Mouse (Mus musculus): ENCODE measurements around the gene 4833439L19Rik. TPM values are rescaled to one million over a fixed set of nuclear protein-coding genes. Genes with fewer than 3 reads are reported as not detected.

Gene 4833439L19Rik
- total RNA-seq, 2 experiments from 2014 or later: 83.7 to 87.2 TPM

DNA sequence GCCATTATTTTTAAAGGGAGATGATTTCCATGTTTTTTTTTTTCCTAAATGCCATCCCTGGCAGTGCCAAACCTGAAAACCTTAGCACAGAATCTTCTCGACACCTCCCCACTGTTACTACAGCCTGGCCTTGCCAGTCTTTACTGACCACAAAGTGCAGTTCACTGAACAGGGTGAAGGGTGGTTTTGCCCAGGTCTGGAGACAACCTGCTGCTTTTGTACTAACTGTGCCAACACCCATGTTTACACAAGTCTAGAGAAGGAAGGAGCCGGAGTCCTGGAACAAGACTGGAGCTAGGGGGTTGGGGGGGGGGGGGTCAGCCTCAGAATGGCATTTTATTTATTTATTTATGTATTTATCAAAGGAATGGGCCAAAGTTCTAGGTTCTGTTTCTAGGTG lies 16.1 kb upstream of the 4833439L19Rik start:
- DNase-seq: no peak

DNA sequence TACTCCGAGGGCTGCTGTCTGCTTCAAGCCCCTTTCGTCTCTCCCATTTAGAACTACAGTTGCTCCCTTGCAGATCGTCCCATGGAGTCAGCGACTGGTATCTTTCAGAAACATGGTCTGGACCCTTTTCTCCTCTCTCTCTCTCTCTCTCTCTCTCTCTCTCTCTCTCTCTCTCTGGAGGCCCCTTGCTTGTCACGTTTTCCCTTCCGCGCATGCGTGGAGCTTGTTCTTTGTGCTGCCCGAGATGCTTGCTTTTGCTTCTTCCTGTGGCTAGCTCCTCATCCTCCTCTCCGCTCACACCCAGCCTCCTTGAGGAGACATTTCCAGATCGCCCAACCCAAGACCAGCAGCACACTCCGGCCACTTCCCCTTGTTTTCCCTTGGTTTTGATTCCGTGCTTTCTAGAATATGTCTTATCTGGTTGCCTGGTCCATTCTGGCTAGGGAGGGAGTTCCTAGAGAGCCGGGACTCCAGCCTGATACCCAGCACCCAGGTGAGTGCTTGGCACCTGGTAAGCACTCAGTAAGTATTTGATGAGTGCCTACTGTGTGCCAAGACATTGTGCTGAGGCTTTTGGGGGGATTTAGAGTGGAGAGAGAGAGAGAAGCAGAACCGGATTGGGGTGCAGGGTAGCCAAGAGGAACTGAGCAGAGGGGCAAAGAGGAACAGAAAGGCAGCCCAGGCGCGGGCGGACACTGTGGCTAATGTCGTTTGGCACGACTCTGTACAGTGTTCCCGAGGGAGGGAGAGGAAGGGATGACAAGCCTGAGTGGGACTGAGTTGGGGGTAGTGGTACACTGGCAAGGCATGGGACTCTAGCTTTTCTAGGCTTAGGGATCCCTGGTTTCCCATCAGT lies 12.6 kb upstream of the 4833439L19Rik start:
- no peak for DNase-seq

DNA sequence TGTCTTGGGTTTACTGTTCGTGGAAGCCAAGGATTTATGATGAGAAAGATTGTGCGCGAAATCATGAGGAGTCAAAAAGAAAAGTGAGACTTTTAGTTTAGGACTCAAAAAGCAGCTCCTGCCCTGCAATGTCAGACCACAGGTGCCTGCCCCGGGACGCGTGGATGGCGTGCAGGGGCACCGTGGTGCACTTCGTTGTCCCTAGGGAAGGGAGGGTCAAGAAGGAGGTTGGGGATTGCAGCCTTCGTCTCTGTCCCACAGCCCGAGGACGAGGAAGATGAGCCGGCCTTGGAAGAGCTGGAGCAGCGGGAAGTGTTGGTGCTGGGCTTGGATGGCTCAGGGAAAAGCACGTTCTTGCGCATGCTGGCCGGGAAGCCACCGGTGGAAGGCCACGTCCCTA lies 10.3 kb upstream of the 4833439L19Rik start:
- no peak for DNase-seq

DNA sequence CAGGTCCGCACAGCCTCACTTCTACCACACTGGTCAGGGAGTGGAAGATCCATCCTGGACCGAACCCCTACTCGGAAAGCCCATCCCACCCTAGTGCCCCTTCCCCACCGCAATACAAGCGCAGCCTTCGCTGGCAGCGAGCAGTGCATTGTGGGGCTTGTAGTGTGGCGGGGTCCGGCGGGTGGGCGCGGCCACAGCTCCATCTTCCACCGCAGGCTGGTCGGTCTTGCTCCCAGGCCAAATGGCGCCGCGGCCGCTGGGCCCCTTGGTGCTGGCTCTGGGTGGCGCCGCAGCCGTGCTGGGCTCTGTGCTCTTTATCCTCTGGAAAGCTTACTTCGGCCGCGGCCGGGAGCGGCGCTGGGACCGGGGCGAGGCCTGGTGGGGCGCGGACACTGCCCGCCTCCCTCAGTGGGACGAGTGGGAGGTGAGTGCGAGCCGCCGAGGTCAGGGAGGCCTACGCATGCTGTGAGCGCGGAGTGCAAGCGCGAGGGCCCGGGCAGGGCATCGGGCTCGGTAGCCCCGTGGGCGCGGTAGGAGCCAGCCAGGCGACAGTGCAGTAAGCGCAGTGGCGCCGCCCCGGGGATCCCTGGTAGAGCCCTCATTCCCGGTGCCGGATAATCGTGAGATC lies 9.7 kb upstream of the 4833439L19Rik start, which contains the start of gene Arl10:
TSS of gene Arl10 (plus strand) at position 162 of the 628 bp plus-strand sequence.
- peak; percentile 79 for DNase-seq

DNA sequence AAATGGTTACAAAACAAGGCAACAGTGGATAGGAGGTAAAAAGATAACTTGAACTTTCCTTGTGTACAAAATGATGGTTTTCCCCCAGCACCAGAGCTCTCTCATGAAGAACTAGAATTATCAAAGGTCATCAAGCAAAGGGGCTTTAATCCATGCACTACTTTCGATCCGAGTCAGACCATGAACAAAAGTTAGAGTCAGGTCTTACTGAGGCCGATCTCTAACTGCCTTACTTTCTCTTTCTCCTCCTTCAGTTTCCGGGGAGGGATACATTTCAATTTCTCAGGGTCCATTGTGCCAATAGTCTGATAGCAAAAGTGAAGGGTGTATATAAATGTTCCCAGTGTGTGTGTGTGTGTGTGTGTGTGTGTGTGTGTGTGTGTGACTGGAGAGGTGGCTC lies 7.4 kb upstream of the 4833439L19Rik start:
- no peak for DNase-seq

DNA sequence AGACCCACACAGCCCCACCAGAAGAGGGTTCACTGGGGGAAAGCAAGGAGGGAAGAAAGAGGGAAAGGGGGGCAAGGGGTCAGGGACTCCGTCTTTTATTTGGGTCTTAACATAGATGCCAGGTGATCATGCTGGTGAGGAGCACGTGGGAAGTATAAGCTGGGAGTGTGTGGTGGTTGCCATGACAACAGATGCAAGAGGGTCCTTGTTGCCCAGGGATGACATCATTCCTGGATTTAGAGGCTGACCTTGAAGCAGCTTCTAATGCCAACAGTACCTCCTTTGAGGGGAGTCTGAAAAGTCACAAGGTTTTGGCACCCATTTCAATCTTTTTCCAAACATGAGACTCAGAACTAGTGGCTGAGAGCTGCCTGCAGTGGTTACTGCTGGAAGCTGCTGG lies 6.4 kb upstream of the 4833439L19Rik start:
- no peak for DNase-seq

DNA sequence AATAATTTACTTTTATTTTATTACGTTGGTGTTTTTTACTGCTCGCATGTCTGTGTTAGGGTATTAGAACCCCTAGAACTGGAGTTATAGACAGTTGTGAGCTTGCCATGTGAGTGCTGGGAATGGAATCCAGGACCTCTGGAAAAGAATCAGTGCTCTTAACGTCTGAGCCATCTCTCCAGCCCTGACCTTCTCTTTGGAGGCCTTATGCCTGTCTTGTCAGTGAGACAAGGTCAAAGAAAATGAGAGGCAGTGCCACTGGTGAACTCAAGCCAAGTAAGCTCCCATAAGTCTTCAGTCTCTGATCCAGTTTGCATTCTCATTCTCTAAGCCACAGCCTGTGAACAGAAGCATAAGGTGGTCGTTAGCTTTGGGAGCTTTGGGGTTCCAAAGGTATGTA lies 5.5 kb upstream of the 4833439L19Rik start:
- DNase-seq: no peak

DNA sequence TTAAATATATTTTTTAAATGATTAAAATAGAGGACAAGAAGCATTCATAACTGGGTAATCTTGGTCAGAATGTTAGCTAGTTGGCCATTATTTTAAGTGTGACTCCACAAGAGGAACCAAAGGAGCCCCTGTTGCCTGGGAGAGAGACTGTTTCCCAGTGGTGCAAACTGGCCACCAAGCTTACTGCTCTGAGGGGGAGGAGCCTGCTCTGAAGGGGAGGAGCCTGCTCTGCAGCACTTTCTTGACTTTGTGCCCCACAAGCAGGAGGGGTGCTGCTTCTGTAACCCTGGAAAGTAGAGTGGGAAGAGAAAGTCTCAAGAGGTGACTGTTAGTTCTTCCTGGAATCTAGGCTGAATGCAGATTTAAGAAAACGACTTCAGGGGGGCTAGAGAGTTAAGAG lies 4.0 kb upstream of the 4833439L19Rik start:
- no peak for DNase-seq

DNA sequence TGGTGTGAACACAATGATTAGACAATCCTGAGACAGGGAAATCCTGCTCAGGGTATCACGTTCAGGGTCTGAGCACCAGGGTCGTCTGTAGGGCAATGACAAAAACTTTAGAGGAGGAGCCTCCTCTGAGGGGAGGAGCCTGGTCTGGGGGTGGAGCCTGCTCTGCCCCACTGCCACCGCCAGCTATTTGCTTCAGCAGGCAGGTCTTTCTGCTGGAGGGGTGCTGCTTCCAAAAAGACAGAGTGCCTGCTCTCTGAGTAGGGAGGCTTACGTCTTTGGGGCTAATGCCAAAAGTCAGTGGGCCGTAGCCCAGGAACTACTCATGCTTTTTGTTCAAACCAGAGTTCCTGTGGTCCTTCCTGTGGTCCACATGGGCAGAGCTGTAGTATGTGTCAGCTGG lies 3.1 kb upstream of the 4833439L19Rik start:
- no peak for DNase-seq

DNA sequence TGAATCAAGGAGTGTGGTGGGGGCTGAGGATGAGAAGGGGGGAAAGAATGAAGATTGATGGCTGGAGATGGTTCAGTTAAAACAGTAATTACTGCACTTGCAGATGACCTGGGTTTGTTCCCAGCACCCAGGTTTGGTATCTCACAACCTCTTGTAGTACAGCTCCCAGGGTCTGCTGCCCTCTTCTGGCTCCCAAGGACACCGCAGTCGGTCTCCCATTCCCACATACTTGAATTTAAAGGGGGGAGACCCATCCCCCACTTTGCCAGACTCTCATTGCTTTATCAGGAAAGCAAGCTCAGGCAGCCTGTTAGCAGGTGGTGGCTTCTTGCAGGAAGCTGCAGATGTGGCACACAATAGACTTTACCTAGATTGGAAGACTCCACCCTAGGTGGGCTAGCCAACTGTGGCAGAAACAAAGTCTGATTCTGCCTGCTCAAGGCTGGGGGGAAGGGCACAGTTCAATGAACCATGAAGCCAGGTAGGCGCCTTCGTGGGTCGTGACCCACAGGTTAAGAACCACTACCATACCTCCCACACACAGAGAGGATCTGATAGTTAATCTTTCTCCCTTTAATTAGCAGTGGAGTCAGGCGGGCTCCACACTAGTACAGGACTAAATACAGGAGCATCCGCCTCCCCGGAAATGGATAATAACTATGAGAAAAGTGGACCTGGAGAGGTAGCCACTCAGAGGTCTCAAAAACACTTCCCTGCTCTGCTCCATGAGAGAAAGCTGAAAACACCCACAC lies 535 bp upstream of the 4833439L19Rik start:
- DNase-seq: peak; percentile 61

DNA sequence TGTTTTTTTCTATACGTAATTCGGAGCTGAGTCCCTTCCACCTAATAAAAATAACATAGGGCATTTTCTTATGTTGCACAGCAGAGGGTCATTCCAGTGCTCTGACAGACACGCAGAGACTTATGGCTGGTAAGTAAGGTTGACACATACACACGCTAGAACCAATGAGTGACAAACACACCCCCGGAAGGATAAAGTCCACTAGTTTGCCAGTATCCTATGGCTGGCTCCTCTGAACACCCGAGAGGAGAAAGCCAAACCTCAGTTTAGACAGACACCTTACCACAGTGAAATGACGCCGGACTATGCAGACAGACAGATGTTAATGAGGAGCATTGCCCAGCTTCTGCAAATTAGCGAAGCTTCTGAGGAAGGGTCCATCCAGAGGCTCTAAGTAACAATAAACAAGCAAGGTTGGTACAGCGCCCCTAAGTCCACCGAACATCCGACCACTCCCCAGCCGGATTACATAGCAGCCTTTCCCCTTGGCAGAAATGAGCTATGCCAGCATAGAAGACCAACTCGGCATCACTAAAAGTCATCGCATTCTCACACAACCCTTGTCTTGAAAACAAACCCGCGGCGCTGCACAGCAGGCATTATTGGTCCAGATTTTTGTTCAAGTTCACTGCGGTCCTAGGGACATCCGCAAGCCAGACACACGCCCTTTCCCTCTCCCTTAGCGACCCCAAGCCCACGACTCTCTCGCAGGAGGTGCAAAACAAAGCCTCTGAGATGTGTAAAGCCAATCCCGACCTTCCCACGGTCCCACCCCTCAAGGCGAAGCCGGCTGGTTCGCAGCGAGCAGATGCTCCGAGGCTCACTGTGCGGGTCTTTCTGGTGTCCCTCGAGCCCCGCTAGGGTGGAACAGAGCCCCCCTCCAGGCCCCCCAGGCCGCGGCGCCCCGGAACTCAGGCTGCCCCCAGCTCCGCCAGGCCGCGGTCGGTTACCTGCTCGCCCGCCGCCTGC lies 719 bp downstream of the 4833439L19Rik start:
- no peak for DNase-seq

DNA sequence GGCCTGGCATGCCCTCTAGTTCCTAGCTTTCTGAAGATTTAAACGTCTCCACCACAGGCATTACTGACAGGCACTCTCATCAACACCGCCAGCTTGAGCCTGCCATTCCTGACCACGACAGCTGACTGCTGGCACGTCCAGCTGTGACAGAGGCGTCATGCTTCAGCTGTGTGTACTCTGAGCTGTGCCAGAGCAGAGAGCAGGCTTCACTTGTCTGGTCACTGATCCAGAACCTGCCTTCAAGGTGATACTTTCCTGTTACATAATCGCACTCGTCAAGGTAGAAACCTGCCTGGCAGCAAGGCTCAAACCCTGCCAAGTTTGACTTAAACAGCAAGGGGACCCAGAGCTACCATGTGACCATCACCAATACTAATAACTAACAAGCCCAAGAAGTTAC lies 2.7 kb downstream of the 4833439L19Rik start:
- no peak for DNase-seq

DNA sequence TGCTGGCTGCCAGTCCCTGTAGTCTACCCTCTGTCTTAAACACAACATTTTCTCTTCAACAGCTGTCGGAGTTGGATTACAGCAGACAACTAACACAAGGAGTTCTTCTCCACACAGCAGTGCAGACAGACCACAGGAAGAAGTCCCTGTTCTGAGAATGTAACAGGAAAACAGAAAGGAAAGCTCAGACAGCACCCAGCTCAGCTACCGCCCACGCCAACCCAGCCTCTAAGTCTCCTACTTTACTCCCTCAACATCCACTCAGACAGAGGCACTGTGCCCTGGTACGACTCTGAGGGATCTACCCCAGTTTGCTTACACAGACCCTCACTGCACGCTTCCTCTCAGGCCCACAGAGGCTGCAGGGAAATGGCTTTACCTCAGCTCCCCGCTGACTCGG lies 4.6 kb downstream of the 4833439L19Rik start:
- DNase-seq: no peak

DNA sequence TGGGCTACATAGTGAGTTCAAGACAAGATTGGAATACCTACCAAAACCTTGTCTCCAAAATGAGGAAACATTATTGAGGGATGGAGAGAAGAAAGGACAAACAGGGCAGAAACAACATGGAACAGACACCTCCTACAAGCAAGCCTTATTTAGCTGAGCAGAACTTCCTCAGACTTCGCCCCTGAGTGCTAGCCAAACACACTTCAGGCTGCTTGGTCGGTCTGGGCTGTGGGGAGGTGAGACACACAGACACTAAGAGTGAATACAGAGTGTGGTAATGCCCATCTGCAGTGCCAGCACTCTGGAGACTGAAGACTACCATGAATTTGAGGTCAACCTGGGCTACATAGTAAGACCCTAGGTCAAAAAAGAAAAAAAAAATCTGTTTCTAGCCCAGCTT lies 5.6 kb downstream of the 4833439L19Rik start:
- no peak for DNase-seq

DNA sequence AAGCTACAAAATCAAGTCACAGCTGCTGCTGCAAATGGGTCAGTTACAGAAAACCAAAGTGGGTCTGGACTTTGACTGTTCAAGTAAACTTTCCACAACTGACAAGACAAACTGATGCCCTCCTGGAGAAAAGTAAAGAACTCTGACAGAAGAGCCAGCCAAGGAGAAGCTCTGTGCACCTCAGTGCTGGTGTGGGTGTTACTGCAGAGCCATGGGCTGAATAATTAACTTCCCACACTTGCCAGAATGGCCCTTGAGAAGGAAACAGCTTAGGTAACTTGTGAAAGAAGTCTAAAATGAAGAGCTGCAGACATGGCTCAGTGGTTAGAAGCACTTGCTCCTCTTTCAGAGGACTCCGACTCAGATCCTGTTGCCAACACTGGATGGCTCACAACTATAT lies 7.6 kb downstream of the 4833439L19Rik start:
- DNase-seq: no peak

DNA sequence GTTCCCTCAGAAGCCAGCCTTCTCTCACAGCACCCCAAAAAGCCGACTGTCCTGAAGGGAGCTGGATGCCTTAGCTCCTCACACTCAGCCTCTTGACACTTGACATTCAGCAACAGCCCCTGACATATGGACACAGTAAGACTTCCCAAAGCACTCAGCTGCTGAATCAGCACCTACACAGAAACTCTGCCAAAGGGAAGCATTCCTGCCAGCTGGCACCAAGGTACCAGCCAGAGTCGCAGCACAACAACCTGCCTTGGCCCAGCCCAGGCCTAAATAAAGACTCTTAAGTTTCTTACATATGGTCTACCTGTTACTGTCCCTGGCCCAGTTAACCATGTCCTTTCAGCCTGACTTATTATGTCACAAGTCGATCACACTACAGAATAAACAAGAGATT lies 8.4 kb downstream of the 4833439L19Rik start:
- DNase-seq: peak; percentile 59

DNA sequence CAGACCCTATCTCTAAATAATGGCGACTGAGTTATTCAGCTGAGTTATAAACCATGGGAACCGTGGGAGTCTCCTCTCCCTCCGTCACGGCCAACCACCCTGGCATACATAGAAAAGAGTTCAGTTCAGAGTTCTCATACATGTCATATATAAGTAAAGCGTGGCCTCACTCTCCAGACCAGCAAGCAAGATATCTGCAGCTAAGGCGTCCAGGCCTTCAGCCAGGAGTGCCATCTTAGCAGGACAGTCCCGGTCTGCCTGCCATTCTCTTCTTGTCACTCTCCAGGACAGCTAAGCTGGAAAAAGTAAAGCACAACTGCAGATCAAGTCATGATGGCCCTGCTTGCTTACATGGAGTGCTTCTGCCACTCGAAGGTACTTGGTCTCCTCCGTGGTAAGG lies 9.1 kb downstream of the 4833439L19Rik start:
- DNase-seq: no peak

DNA sequence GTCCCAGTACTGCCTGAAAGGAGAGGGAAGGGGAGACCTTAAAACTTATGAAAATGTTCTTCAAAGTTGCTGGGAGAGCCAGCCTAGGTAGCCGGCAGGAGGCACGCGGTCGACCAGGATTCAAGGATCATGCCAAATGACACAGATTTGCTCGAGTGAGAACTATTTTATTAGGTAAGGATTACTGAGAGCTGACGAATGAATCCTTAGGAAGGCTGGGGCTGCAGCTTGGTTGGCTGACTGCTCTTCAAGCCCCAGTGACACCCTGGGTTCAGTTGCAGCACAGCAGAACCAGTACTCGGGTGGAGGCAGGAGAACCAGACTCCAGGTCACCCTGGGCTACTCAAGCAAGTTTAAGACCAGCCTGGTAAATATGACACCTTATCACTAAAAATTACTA lies 17.2 kb downstream of the 4833439L19Rik start:
- no peak for DNase-seq

DNA sequence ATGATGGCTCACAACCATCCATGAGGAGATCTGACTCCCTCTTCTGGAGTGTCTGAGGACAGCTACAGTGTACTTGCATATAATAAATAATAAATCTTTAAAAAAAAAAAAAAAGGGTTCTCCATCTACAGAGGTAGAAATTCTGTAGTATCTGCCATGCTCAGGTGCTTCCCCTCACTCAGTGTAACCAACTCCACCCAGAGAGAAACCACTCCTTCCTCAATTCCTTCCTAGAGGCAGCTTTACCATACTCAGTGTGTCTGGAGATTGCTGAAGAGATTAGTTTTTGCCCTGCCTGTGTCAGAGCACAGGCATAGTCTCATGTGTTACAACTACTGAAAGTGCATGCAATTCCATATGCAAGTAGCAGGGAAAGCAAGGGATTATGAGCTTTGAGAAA lies 33.1 kb downstream of the 4833439L19Rik start:
- no peak for DNase-seq

DNA sequence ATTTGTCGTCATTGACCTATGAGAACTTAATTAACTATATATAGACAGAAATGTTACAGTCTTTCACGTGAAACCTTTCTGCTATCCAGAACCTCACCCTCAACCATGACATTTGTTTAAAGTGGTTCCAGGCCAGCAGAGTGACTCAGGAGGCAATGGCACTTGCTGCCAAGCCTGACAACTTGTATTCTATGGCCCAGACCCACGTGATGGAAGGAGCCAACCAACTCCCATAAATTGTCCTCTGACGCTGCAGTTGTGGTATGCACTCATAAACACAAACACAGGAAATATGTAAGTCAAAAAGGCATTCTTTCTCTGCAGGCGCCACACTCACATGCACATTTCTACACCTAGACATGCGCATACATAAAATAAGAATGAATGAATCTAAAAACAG lies 38.1 kb downstream of the 4833439L19Rik start:
- DNase-seq: no peak

DNA sequence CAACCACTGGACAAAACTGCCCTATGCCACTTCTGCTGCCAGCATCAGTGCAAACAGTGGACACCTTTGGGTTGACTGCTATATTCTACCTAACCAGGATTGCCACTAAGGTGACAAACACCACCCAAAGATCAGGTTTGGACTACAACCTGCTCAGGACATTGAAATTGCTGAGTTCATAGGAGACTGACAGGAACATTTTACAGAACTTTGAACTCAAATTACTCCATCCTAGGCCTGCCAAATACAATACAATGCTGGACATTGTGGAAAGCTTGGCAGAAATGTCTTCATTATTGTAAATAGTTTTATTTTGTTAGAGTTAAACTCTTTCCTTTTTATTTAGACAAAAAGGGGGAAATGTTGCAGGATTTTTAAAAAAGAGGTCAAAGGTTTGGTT lies 44.1 kb downstream of the 4833439L19Rik start:
- no peak for DNase-seq

DNA sequence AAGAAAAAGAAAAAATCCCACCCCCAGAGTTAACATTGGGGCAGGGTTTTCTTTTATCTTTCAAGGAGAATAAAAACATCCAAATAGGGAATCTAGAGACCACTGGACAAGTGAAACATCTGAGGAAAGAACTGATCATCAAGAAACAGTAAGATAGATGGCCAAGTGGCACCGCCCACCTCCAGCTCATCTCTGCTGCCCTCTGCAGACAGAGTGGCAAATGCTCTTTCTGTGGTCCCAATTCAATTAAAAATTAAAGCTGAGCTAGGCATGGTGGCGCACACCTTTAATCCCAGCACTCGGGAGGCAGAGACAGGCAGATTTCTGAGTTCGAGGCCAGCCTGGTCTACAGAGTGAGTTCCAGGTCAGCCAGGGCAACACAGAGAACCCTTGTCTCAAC lies 45.0 kb downstream of the 4833439L19Rik start:
- DNase-seq: peak; percentile 14

All from heart, postnatal 4 days (tissue).